Mouse (Mus musculus) right cerebral cortex, postnatal 25 days (tissue): ENCODE data around the gene C530008M17Rik.

Experiments
- DNase-seq: peaks from one replicate; pipeline ENCODE4 v3.0.0; 2022

C530008M17Rik gene

GRCm38 (mm10) chr5:76843448-76843847 lies 187.1 kb downstream of the C530008M17Rik start:
- peak; percentile 58 for DNase-seq

DNA sequence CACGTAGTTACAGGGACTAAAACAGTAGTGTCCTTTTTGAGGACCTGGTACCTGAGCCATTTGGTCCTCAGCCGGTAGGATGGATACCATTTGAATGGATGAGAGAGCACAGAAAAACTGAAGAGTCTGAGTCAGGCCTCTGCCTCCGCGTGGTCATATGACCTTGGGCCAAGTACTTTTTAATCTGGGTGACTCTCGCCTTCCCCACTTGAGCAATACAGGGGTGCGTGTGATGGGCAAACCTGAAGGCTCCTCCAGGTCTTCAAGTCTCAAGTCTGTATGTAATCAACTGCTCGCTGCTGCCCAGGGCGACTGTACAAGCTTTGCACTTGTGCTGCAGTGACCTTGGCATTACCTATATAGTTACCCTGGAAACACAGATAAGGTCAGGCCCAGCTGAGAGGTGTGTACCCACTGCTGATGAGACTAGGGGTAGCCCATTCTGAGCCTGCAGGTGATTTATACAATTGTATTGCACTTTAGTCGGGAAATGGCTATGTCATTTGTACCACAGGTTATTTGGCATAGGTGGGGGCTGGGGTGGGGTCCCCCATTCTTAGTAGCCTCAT lies 187.6 kb downstream of the C530008M17Rik start:
- no peak for DNase-seq

- DNase-seq = no peak
These were observed 188.4 kb downstream of the C530008M17Rik start for GRCm38 (mm10) chr5:76844618-76845186.

DNA sequence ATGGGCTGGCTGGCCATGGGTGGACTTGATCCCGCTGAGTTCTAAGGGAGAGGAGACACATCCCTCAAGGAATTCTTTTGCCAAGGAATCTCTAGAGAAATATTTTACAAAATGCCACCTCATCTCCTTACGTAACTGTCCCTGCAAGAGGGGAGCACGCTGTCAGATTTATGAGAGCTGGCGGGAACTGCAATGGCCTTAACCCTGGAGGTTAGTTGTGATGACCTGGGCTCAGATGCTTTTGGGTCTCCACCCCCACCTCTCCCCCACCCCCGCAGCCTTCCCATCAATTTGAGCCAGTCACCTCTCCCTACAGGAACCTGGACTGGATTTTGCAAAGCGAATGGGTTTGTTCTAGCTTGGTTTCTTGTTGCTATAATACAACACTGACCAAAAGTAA lies 190.8 kb downstream of the C530008M17Rik start:
- DNase-seq = no peak

DNA sequence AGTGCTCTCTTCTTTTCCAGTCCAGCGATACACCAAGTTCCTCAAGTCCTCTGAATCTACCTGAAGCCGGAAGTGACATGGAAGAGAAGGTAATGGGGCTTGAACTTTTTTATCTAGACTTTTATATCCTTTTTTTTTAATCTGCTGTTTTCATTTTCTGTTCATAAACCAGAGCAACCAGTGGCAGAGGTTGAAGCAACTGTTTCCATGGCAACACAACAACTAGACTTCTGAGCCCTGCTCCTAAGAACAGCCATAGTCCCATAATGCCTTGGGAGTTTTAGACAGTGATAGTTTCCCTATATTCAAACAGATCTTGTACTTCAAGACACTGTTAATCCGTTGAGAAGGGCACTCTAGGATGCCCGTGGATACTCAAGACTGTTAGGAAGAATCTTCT lies 195.0 kb downstream of the C530008M17Rik start:
- no peak for DNase-seq

- peak; percentile 70 for DNase-seq
These were observed 197.2 kb downstream of the C530008M17Rik start for GRCm38 (mm10) chr5:76853549-76853948.

DNA sequence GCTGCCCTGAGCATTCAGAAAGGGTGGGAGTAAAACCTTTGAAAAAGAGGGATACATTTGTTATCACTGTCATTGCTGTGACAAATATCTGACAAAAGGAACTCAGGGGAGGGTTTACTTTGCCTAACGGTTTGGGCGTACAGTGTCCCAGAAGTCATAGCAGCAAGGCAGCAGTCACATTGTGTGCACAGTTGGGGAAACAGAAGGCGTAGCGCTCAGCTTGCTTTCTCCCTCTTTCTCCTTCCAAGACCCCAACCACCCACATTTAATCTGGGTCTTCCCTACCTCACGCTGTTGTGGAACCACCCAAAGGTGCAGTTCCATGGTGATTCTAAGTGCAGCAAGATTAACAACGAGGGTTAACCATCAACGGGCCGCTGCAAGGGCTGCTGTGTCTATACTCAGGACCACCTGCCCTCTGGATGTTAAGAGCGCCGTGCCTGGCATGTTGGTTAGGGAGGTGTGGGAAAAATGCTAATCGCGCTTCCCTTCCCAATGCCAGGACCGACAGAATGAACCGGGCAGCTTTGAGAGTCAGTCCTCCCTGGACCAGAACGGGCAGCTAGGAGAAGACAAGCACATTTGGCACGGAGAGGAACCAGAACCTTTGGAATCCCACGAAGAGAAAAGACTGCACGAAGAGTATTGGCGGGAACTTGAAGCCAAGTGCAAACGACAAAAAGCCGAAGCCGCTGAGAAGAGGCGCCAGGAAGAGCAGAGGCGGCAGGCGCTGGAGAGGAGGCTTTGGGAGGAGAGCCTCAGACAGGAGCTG lies 199.7 kb downstream of the C530008M17Rik start:
- DNase-seq = no peak

- no peak for DNase-seq
These were observed 201.0 kb downstream of the C530008M17Rik start for GRCm38 (mm10) chr5:76857103-76858015.

GRCm38 (mm10) chr5:76858444-76858843 lies 202.1 kb downstream of the C530008M17Rik start:
- DNase-seq = no peak

- DNase-seq = no peak
These were observed 210.5 kb downstream of the C530008M17Rik start for GRCm38 (mm10) chr5:76866819-76867218.

DNA sequence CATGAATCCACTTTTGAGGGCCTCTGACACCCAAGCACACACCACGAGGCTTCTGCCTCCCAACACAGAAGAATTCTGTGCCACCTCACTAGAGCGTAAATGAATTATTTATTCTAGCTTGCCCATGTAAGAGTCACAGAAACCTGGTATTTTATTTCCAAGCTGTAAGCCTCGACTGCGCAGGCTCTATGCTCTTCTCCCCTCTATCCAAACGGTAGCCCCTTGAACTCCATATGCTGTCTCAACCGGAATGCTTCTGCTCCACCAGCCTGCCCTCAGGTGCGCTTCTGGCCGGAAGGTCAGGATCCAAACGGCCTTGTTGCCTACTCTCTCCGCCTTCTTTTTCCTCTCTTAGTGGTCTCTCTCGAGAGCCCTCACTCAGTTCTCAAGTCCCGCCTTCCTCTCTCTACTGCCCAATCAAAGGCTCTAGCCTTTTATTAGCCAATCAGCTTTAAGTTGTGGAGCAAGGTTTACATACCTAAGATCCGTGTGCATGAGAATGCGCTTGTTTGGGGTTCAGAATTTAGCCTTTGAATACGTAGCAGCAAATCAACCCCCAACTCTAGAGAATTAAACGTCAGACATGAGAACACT lies 212.5 kb downstream of the C530008M17Rik start:
- no peak for DNase-seq

- DNase-seq = no peak
These were observed 213.2 kb downstream of the C530008M17Rik start for GRCm38 (mm10) chr5:76869553-76869952.

GRCm38 (mm10) chr5:76876106-76876758 lies 219.9 kb downstream of the C530008M17Rik start:
- no peak for DNase-seq

DNA sequence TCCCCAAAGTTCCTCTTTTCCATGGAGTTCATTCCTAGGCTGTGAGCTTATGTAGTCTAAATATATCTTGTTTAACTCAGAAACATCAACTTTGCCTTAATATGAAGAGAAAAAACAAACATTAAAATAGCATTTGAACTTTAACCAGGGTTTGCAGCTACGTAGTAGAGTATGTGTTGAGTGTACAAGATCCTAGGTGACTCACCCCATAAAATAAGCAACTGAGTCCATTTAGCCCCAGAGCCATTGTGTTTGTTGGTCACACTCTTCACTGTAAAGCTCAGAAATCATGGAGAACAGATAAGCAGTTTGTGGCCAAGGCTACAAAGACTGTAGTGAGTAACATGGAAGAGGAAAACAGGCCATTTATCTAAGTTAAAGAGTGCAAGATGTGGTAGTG lies 227.8 kb downstream of the C530008M17Rik start:
- DNase-seq = no peak

DNA sequence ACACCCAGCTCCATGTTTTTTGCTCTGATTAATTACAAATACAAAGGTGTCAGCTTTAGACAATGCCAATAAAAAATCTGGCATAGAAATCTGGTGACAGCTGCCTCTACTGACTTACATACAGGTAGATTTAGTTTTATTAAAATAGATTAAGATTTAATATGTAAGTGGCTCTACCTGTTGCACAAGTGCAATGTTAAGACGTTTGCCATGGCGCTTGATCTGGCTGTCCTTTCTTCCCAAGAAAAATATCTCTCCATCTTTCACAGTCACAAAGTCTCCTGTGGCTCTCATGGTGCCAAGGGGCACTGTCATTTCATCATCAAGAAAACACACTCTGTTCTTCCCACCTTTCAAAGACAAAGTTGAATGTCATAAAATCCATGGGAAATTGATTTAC lies 230.7 kb downstream of the C530008M17Rik start:
- no peak for DNase-seq

DNA sequence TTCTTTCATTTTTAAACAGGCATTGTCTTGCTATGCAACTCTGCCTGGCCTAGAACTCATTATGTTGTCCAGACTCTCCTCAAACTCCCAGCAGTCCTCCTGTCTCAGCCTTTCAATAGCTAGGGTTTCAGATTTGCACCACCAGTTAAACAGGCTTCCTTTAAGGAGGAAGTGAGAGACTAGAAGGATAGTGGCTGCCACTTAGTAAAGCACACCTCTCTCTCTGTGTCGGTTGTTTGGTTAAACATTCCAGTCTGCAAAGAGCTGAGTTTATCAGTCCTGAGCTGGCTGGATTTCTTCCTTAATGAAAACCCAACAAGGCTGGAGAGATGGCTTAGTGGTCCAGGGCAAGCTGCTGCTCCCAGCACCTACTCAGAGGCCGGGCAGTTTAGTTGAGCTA lies 236.3 kb downstream of the C530008M17Rik start:
- DNase-seq = no peak

DNA sequence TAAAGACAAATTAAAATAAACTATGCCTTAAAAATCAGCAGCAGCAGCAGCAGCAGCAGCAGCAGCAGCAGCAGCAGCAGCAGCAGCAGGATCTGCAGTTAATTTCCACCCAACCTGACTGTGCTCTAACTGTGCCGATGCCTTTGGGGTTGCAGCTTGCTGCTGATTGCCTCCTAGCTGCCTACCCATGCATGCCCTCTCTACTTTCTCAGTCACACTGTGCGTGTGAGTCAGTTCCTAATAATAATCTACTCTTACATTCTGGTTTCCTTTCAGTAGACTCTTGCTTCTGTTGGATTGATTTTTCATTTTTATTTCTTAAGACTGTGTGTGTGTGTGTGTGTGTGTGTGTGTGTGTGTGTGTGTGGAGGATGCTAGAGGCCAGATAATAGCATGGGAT lies 236.8 kb downstream of the C530008M17Rik start:
- DNase-seq = no peak

GRCm38 (mm10) chr5:76902131-76902530 lies 245.8 kb downstream of the C530008M17Rik start:
- no peak for DNase-seq

GRCm38 (mm10) chr5:76904713-76905404 lies 248.5 kb downstream of the C530008M17Rik start:
- DNase-seq = no peak

DNA sequence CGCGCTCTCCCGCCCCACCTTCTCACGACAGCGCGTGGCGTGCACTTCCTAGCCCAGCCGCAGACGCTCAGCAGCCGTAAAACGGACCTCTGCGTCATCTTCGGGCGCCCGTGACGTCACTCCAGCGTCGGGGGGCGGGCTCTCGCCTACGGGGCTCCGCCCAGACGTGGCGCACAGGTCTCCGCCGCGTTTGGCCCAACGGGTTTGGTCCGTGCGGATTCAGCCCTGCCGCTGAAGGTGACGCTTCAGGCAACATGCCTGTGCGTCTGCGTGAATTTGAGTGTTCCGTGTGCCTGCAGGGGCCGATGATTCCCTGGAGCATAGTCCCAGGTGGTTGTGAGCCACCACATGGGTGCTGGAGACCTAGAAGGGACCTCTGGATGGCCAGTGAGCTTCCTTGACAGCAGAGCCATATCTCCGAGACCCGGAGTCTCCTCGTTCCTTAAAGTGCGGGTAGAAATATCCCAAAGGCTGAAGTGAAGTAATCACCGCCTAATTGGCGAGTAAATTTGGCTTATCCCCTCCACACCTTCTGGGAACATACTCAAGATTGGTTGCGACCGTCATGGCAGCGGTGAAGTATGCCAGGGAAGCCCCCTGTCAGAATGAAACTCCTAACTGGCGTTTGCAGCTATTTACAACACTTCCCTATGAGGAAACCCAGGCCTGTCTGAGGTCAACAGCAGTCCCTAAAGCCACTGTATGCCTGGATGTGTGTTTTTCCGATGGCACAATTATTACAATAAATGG lies 249.3 kb downstream of the C530008M17Rik start, which contains the start of gene Aasdh:
TSS of gene Aasdh (minus strand) at position 110 of the 750 bp plus-strand sequence.
- peak; percentile 96 for DNase-seq

- no peak for DNase-seq
These were observed 249.8 kb downstream of the C530008M17Rik start for GRCm38 (mm10) chr5:76906155-76906499.
